Mouse (Mus musculus) small intestine, adult 2 months (tissue): Measurements from ENCODE around the gene Tyw1.

Experiments
- CTCF ChIP-seq: fragments of 200-500 bp; IDR thresholded peaks from 2 replicates; pipeline ENCODE4 v1.5.1; 2012; ENCODE audit warnings: low read depth, mild to moderate bottlenecking, control low read depth, inconsistent platforms, low read length, moderate library complexity, mixed read lengths; ENCODE audit not compliant: insufficient replicate concordance, insufficient read length; ENCODE audit errors: extremely low read depth
- POLR2A ChIP-seq: fragments of 200-500 bp; IDR thresholded peaks from 2 replicates; pipeline ENCODE4 v1.6.1; 2012; ENCODE audit warnings: low read depth, mild to moderate bottlenecking, control low read depth, inconsistent platforms, low read length, moderate library complexity

- TF ChIP-seq POLR2A (no peak), CTCF (no peak)
These were observed 28.6 kb upstream of the Tyw1 start for GRCm38 (mm10) chr5:130226790-130227189.
